Mouse (Mus musculus): Measurements from ENCODE around the gene Myo18a.

Myo18a gene

GRCm38 (mm10) chr11:77771879-77772713, 9.1 kb downstream of the Myo18a start:
- no peak for DNase-seq (ENCODE audit: extremely low spot score)

DNA sequence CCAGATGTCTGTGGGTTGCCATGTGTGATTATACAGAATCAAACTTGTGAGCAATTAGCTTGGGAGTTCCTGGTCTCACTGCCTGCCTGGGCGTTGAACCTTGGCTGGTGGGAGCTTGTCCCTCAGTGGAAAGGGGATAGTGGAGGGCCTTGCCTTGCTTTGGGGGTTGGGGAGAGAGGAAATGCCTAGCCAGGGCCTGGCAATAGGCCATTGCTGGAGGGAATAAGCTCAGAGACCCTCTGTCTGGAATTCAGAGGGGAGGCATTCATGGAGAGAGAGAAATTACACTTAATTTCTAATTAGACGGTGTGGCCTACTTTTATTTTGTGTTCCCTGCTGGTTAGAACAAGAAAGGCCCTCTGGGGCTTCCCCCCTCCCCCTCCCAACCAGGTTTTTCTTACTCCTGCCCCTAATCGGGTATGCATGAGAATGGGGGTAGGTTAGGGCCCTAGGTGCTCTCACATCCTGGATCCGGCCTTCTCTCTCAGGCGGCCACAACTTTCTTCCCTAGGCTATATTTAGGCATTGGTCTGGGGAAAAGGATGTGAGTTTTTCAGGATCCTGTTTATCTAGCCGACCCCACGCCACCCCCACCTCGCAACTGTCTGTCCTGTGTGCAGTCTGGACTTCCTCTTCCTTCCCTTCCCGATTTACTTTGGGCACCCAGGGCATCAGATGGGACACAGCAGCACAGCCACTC, 12.8 kb downstream of the Myo18a start:
- no peak for DNase-seq (ENCODE audit: extremely low spot score)

GRCm38 (mm10) chr11:77777436-77777835, 14.4 kb downstream of the Myo18a start:
- DNase-seq (ENCODE audit: extremely low spot score) = no peak

GRCm38 (mm10) chr11:77777937-77778336, 14.9 kb downstream of the Myo18a start:
- no peak for DNase-seq (ENCODE audit: extremely low spot score)

DNA sequence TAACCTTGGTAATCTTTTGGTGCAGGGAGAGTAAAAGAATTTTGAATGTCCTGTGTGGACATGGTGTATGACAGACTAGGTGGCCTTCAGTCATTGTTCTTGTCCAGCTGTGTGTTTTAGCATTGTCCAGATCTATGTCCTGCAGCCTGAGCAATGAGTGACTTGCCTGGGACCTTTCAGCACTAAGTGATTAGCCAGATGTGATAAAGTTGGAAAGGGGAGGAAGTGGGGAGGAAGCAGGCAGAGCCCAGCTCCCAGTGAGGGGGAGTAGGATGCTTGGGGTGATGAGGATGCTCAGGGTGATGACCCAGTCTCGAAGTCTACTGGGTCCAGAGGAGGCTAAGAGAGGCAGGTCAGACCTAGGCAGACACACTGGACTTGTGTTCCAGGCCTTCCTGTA, 16.2 kb downstream of the Myo18a start:
- no peak for DNase-seq (ENCODE audit: extremely low spot score)

DNA sequence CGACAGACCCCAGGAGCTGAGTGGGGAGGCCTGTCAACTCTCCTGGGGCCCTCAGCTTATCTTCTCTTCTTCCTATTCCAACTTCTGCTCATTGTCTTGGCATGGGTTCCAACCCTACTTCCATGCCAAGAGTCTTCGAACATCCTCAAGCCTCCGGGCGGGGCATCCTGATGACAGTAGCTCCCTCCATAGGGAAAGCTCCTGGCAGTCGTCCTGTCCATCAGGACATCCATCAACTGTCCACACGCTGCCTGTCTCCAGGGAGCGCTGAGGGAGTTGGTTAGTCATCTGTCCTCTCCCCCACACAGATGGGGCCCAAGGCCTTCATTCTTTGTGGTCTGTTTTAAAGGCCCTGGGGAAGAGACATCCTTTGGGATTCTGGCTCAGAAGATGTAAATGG, 18.0 kb downstream of the Myo18a start:
- DNase-seq (ENCODE audit: extremely low spot score) = no peak

DNA sequence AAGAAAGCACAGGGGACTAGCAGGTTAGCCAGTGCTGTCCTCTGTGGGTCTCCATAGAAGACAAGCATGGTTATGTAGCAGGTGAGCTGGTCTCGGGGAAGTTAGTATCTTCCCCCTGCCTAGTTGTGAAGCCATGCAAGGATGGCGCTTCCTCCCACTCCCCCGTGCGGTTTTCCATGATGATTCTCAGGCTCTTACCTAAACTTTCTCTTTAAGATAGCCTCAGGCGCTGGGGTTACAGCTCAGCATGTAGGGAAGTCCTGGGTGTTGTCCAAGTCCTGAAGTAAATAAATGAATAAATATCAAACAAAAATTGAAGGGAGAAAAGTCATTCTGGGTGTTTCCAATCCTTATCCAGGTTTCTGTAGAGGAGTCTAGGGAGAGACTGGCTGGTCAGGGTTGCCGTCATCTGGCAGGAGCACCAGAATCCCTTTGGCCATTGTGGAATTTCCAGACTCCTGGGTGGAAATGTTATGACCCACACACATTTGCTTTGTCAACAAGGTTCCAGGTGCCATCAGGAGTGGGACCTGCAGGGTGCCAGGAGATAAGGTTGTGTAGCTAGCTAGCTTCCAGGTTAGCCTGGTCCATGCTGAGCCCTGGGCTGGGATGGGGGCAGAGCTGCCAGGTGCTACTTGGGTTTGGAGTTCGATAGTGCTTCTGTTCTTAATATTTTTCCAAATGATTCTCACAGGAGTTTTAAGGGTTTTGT, 19.2 kb downstream of the Myo18a start:
- DNase-seq (ENCODE audit: extremely low spot score) = no peak

- no peak for DNase-seq (ENCODE audit: extremely low spot score)
These were observed 20.2 kb downstream of the Myo18a start for GRCm38 (mm10) chr11:77783211-77783746.

- DNase-seq (ENCODE audit: extremely low spot score) = no peak
These were observed 21.0 kb downstream of the Myo18a start for GRCm38 (mm10) chr11:77783747-77784646.

- no peak for DNase-seq (ENCODE audit: extremely low spot score)
These were observed 21.8 kb downstream of the Myo18a start for GRCm38 (mm10) chr11:77784894-77785293.

GRCm38 (mm10) chr11:77785396-77785767, 22.3 kb downstream of the Myo18a start:
- peak; percentile 42 for DNase-seq (ENCODE audit: extremely low spot score)

- DNase-seq (ENCODE audit: extremely low spot score) = no peak
These were observed 22.9 kb downstream of the Myo18a start for GRCm38 (mm10) chr11:77785768-77786561.

GRCm38 (mm10) chr11:77787707-77788106, 24.7 kb downstream of the Myo18a start, which contains the start of gene Gm10277:
TSS of gene Gm10277 (minus strand) at chr11:77787747.
- no peak for DNase-seq (ENCODE audit: extremely low spot score)

DNA sequence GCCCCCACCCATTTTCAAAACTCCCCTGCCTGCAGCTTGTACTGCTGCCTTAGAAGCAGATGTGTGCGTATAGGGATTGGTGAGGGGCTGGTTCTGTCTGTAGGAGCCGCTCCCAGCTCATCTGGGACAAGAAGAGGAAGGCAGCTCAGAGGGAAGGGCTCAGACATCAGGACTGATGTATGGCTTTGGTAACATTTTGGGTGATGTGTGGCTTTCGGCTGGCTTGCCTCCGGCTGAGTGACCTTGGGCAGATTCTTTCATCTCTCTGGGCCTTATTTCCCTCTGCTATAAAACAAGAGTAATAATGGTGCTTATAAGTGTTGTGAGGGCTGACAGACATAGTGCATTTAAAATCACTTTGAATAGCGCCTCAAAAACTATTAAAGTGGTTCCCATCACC, 26.5 kb downstream of the Myo18a start:
- DNase-seq (ENCODE audit: extremely low spot score) = no peak

DNA sequence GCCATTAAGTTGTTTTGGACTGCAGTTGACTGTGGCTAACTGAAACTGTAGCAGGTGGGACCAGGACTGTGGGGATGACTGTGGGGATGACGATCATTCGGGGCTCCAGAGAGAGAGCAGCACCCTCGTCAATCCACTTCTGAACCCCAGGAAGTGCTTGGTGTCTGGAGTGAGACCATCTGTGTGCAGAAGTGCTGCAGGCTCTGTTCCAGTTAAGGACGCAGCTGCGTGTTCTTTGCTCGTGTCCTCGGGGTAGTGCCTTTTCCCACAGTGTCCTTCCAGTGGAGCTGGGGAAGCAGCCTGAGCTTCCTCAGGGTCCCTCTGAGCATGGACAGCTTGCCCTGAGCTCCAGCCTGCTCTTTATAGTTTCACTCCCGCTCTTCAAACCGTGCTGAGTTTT, 27.2 kb downstream of the Myo18a start:
- DNase-seq (ENCODE audit: extremely low spot score) = no peak

GRCm38 (mm10) chr11:77791241-77791727, 28.2 kb downstream of the Myo18a start:
- DNase-seq (ENCODE audit: extremely low spot score) = no peak

- DNase-seq (ENCODE audit: extremely low spot score) = no peak
These were observed 28.9 kb downstream of the Myo18a start for GRCm38 (mm10) chr11:77791752-77792565.

GRCm38 (mm10) chr11:77792566-77792909, 29.5 kb downstream of the Myo18a start:
- no peak for DNase-seq (ENCODE audit: extremely low spot score)

GRCm38 (mm10) chr11:77793238-77793930, 30.3 kb downstream of the Myo18a start:
- peak; percentile 97 for DNase-seq (ENCODE audit: extremely low spot score)
